Mouse (Mus musculus) megakaryocyte, embryonic 14.5 days (primary cell): ENCODE data around the gene Ccdc158.

Experiments used
- FLI1 ChIP-seq: IDR thresholded peaks from 2 replicates; pipeline ENCODE4 v1.6.1; 2012; ENCODE audit warnings: low read length, inconsistent platforms, mixed read lengths
- GATA1 ChIP-seq: IDR thresholded peaks from 3 replicates; pipeline ENCODE4 v1.6.1; 2012; ENCODE audit warnings: mixed read lengths, low read length, inconsistent platforms, borderline replicate concordance

- TF ChIP-seq FLI1 = no peak
- TF ChIP-seq GATA1 = no peak
Measured at GRCm38 (mm10) chr5:92692206-92693007, 17.3 kb upstream of the Ccdc158 start.
